Mouse (Mus musculus) heart, postnatal 36 days (tissue): ENCODE measurements around the gene BC030867. TPM values are rescaled to one million over a fixed set of nuclear protein-coding genes. Genes with fewer than 3 reads are reported as not detected.

Source experiments
- DNase-seq, 2 experiments: peaks; one replicate each; pipeline ENCODE4 v3.0.0; 2021 to 2022
- intact Hi-C: fragments of 180-260 bp; cut with DNase I; formaldehyde crosslinking; loops from one replicate; pipeline ENCODE4 v1.15.1; 2025
- total RNA-seq, 2 experiments: library from RNA; stranded (reverse); gene quantifications; 2 replicates each; pipeline ENCODE4 v1.2.3; 2021

Gene BC030867
- total RNA-seq, 2 experiments from 2014 or later: 0.14 to 0.25 TPM

- intact Hi-C loops: no loop called here
- no peak for DNase-seq
Observed at GRCm38 (mm10) chr11:102287485-102287884, 38.8 kb downstream of the BC030867 start.

DNA sequence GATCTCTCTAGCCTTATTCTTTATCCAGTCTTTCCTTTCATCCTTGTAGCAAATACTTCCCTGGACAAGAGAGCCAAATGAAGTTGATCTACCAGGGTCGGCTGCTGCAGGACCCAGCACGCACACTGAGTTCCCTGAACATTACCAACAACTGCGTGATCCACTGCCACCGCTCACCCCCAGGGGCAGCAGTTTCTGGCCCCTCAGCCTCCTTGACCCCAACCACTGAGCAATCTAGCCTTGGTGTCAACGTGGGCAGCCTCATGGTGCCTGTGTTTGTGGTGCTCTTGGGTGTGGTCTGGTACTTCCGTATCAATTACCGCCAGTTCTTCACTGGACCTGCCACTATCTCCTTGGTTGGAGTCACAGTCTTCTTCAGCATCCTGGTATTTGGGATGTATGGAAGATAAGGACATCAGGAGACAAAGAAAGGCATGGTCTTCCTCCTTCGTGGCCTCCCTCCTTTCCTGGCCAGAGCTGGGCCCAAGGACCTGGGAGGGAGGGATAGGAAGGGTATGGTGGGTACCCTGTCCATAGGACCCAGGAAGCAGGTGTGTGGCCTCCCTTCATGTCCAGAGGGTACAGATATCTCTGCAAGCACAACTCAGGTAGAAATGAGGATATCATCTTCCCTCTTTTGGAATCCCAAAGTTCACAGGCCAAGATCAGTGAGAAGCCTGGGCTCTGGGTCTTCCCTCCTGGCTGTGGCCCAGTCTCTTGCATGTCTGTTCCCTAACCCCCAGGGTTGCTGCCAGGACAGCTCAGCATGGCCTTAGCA, 39.5 kb downstream of the BC030867 start:
- intact Hi-C loops: no loop called here
- no peak for DNase-seq

GRCm38 (mm10) chr11:102288913-102289312, 40.2 kb downstream of the BC030867 start:
- intact Hi-C loops: no loop called here
- DNase-seq: no peak

GRCm38 (mm10) chr11:102289511-102290100, 40.9 kb downstream of the BC030867 start:
- no peak for DNase-seq
- intact Hi-C loops: no loop called here

DNA sequence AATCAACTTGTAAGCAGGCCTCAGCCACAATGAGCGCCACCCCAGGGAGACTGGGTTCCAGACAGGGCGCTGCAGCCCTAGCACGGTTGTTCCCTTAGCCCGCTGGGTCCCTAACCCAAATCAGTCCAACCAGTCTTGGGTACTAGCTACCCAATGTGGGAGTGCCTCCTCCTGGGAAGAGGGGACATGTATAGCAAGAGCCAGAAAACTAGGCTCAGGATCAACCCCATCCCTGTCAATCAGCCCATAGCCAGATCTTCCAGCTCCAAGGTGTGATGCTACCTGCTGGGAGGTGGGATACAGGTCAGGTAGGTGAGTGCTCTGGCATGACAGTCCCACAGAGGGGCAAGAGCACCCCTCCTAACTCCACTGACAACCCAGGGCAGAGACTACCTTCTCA, 41.5 kb downstream of the BC030867 start:
- DNase-seq: no peak
- intact Hi-C loops: no loop called here

GRCm38 (mm10) chr11:102291051-102291535, 42.4 kb downstream of the BC030867 start:
- DNase-seq: no peak

DNA sequence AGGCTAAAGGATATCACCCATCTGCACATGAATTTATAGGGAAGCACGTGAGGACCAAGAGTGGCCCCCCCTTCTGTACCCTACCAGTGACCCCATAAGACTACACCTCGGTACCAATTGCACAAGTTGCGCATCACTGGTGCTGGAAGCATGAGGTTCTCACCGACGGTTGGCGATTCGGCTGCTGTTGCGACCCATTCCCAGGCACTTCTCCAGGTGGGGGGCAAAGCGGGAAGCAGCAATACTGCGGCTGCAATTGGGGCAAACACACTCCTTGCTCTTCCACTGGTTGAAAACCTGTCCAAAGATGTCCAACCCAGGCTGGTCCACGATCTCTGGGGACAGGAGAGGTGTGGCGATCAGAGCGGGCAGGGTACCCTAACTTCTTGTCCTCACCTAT, 45.3 kb downstream of the BC030867 start:
- no peak for DNase-seq
- intact Hi-C loops: no loop called here

More at GRCm38 (mm10) chr11:102291051-102291535, 42.4 kb downstream of the BC030867 start:
- intact Hi-C loops: no loop called here

DNA sequence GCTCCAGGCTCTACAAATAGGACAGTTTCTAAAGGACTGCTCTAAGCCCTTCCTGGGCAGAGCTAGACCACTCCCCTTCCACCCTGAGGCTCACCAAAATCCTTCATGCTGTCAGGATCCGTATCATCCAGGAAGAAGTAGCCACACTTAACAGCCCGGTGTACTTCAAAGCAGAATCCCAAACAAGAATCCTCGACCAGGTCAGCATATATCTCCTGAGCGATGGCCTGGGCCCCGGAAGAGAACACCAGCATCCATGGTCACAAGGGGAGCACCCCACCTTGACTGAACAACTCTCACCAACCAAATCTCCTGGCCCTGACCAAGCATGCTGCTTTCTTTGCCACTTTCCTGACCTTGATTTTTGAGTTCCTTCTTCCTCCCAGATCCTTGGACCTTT, 45.7 kb downstream of the BC030867 start:
- intact Hi-C loops: no loop called here
- no peak for DNase-seq

GRCm38 (mm10) chr11:102294887-102295597, 46.4 kb downstream of the BC030867 start:
- intact Hi-C loops: loop anchor here (1.0 kb wide), 1 partner anchor 10 kb away; no protein-coding TSS in a partner anchor
- peak in 1 of 2 experiments; percentile 44 for DNase-seq

DNA sequence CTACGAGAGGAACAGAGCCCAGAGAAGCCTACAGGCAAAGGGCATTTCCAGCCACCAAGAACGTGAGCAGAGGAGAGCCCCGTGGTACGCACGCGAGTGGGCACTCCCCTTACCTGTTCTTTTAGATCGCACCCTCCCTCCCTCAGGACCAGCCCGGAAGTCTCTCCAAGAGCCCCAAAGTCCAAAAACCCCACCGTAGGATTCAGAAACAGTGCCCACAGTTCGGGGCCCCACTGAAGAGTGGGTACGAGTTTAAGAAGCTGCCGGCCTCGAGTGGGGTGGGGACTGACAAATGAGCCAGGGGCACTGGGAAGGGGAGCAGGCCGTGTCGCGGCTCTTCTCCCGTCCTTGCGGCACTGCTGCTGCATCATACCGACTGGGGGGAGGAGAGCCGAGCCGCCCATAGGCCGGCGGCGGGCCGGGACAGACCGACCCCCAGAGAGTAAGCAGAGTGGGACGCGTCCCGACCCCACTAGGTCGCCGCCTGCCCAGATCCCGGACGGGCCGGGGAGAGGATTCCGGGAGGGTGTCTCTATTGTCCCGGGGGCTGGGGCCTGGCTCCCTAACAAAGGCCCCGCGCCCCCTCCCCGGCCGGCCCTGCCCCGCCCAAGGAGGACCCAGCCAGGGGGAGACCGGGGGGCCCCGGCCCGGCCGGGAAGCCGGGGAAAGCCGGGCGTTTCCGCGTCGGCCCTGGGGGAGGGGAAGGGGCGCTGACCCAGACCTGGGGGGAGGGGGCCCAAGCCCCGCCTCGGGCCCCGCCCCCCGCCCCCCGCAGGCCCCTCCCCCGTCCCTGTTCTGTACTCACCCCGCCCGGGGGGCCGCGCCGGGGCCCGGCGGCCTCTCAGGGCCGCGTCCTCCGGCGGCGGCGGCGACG, 47.2 kb downstream of the BC030867 start:
- DNase-seq: peak; percentile 47 to 72

DNA sequence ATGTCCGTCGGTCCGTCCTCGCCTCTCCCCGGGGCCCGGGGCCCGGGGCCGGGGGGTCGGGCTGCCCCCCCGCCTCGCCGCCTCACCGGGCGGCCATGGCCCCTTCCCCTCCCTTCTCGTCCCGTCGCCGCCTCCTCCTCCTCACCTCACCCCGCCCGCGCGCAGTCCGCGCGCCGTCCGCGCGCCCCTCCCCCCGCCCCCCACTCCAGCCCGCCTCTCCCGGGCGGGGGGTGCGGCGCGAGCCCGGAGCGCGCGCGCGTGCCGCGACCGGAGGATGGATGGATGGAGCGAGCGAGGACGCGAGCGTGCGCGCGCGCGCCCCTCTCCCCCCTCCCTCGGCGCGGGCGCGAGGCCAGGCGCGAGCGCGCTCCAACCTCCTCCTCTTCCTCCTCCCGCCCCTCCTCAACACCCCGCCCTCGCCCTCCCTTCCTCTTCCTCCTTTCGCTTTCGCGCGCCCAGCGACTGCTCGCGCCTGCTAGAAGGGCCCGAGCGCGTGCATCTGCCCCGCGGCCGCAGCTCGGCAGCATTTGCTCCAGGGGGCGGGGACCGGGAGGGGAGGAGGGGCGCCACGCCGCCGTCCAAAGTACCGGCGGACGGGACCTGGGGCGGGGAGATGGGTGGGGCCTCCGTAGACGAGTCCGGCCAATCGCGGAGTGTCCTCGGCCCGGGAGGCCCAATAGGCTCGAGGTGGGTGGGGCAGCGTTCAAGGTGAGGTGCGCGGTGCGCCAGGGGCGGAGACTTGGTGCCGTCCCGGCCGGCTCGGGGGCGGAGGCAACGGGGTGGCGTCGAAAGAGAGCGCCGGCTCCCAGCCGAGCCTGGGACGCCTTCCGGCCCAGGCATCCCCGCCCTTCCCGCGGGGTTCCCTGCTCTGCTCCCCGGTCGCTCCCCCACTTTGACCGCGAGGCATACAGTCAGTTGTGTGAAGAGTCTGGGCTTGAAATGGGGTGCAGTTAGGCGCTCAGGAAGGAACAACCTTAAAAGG, 48.1 kb downstream of the BC030867 start, which contains the start of gene Atxn7l3:
Atxn7l3 (minus strand) TSS at position 141 of the 982 bp plus-strand sequence.
- DNase-seq: peak; percentile 96 to 97
- intact Hi-C loops: loop anchor here (2.0 kb wide), 1 partner anchor 20 kb away; no protein-coding TSS in a partner anchor

More for the DNA sequence above, 47.2 kb downstream of the BC030867 start:
- intact Hi-C loops: loop anchor here (1.0 to 2.0 kb wide), 2 partner anchors 11 to 21 kb away; no protein-coding TSS in a partner anchor

DNA sequence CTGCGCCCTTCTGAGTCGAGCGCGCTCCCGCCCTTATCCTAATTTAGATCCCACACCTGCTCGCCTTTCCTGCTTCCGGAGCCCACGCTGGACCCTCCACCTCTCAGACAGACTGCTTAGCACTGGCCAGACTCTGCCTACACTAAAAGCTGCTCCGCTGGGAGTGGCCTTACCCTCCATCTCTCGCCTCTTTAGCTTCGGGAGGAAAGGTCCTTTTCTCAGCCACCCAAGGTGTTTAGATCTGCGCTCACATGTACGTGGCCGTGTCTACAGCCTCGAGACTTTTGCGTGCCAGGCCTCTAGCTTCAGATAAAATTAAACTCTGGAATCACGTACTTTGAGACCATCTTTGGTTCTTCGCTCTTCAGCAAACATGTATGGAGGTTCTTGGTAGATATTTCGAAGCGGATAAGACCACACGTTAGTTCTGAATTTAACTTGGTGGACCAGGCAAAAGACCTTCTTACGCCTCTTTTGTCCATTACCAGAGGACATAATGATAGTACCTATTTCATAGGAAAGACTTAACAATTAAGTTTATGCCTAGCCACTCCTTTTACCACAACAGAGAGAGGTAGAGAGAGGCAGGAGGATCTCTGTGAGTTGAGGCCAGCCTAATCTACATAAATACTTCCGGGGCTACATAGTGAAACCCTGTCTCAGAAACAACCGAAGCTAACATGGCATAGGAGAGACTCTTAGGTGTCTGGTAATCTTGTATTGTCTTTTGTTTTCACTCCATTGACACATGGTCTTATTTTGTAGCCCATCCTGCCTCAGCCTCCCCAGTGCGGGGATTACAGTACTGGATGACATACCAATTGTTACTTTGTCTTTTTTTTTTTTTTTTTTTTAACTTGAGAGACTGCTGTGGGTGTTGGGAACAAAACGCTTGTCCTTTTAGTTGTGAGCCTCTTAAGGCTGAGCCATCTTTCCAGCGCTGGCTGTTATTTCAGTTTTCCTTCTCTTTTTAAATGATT, 49.2 kb downstream of the BC030867 start:
- no peak for DNase-seq
- intact Hi-C loops: loop anchor here (2.0 kb wide), 1 partner anchor 19 kb away; no protein-coding TSS in a partner anchor

DNA sequence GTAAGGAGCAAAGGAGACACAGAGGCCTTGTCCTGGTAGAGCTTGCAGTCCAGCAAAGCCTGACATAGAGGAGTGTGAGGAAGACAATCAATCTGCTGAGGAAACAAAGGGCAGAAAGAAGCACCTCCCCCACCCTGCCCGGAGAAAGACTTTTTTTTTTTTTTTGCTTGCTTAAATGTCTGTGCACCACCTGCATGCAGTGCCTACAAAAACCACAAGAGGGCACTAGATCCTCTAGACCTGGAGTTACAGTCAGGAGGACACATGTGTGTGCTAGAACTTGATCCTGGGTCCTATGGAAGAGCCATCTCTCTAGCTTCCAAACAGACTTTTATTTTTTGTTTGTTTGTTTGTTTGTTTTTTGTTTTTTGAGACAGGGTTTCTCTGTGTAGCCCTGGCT, 51.2 kb downstream of the BC030867 start:
- intact Hi-C loops: no loop called here
- peak in 1 of 2 experiments; percentile 61 for DNase-seq

GRCm38 (mm10) chr11:102304141-102304540, 55.5 kb downstream of the BC030867 start:
- intact Hi-C loops: no loop called here

DNA sequence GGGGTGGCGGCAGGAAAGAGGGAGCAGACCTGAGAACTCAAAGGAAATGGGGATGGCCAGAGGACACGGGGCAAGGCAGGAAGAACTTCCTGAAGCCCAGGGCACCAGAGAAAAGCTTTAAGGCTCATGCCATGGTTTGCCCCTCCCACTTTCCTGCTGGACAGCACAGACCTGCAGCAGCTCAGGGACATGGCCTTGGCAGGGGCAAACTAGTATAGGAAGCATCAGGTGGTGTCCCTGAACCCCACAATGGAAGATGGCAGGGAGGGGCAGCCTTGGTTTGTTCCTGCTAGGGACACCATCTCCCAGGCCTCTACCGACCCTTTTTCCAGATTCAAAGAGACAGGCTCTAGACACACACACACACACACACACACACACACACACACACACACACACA, 56.7 kb downstream of the BC030867 start:
- DNase-seq: no peak
- intact Hi-C loops: no loop called here

More at GRCm38 (mm10) chr11:102304141-102304540, 55.5 kb downstream of the BC030867 start:
- no peak for DNase-seq

DNA sequence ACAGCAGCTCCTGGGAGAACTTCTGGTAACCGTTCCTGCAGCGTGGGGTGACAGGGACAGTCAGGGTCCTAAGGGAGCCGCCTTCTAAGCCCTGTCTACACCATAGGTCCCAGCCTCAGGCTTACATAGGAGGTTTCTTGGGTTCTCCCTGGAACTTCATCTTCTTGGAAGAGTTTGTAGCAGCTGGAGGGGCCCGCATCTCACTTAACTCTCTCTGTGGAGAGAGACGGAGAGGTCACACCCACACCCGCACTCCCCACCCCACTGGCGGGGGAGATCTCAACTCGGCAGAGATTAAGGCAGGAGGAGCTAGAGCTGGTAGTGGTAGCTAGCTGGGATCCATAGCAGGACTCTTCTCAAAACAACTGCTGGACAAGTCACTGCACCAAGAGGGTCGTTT, 59.4 kb downstream of the BC030867 start:
- no peak for DNase-seq
- intact Hi-C loops: loop anchor here (2.0 kb wide), 1 partner anchor 123 kb away; the partner anchor contains the start of gene Grn

DNA sequence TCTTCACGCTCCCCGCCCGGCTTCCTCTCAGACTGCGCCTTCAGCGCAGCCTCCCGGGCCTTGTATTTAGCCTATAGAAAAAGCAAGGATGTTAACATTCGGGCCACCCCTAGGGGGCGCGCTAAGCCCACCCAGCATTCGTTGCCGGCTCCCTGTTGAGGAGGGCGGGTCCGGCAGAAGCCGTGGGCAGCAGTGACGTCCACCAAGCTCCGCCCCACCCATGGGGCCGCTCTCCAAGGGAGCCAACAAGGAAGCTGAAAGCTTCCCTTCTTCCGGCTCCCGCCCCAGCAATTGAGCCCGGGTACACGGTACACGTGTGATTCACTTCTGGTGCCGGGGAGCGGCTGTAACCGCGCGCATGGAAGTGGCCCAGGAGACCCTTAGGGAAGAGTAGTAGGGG, 60.3 kb downstream of the BC030867 start:
- DNase-seq: peak; percentile 96 to 97
- intact Hi-C loops: loop anchor here (1.0 to 2.0 kb wide), 2 partner anchors 102 to 122 kb away; partner anchors contain the start of gene Grn
